Mouse (Mus musculus) liver, postnatal 0 days (tissue): ENCODE data around the gene Pigp.

Experiments
- CTCF ChIP-seq: sonication (generic); IDR thresholded peaks from 2 replicates; pipeline ENCODE4 v1.5.1; 2016; ENCODE audit warnings: antibody characterized with exemption, low read depth
- EP300 ChIP-seq: IDR thresholded peaks from 2 replicates; pipeline ENCODE4 v1.6.1; 2016; ENCODE audit warnings: antibody characterized with exemption, low read depth, mild to moderate bottlenecking

GRCm38 (mm10) chr16:94356046-94356445, 15.6 kb downstream of the Pigp start:
- no peak for TF ChIP-seq CTCF
- no peak for TF ChIP-seq EP300
